Mouse (Mus musculus): ENCODE results near the gene Wipi2.

Gene Wipi2

DNA sequence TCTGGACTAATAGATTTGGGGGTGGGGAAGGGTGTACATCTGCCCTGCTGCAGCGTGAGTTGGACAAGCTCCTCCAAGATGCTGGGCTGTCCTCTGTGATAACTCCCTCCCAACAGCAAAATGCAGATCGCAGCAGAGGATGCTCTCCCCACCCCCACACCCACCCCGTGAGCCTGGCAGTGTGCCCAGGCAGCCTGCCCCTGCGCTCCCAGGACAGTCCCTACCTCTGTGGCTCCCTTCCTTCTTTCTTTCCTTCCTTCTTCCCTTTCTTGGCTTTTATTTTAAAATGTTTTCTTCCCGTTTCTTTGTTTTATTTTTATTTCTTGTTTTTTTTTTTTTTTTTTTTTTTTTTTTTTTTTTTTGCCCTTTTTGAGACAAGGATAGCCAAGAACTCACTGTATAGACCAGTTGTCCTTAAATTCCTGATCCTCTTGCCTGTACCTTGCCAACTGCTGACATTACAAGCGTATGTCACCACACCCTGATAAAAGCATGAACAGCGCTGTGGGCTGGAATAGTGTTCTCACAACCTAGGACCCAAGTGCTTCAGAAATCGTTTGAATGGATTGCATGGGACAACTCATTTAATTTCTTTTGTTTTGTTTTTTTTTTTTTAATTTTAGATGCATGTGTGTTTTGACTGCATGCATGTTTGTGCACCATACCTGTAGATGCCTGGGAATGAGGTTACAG lies 66.4 kb downstream of the Wipi2 start:
- DNase-seq: no peak

DNA sequence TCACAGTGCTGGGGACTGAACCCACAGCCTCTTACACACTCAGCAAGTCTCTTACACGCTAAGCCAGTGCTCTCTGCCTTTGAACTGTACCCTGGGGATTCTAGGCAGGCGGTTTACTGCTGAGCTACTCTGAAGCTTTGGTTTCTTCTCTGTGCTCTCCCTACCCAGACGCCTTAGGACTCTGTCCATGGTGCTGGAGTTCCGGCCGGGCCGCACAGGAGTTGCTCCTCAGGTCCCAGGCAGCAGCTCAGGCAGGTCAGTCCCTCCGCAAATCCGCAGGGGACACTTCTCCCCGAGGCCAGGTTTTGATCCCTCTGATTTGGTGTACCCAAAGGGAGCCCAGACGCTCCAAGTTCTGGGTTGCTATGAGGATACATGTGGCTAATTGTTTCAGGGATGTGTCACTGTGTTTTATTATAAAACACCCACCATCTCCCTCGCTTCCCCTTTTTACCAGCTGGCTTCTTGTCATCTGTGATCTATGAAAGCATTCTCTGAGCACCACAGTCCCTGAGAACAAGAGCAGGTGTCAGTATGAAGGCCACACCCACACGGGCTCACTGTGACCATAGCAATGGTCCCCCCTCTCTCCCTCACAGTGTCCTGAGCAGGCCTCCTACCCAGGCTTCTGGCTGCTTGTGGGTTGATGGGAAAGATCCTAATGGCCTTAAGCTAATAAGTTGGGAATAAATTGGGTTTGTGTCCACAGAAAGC lies 67.3 kb downstream of the Wipi2 start:
- peak; percentile 11 for DNase-seq

DNA sequence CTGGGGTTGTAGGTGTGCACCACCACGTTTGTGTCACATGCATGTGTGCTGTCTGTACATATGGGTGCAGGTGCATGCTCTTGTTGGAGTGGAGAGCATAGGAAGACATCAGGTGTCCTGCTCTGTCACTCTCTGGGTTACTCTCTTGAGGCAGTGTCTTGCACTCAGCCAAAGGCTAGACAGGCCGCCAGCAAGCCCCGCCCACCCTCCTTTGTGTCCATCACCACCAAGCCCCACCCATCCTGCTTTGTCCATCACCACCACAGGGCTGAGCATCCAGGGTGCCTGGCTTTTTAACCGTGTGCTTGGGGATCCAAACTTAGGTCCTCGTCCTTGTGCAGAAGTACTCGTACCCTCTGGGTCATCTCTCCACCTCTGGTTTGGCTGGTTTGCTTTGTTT lies 68.8 kb downstream of the Wipi2 start:
- no peak for DNase-seq

- DNase-seq: peak; percentile 78
Observed at GRCm38 (mm10) chr5:142696865-142697264, 69.4 kb downstream of the Wipi2 start.

GRCm38 (mm10) chr5:142697742-142698141 lies 70.2 kb downstream of the Wipi2 start:
- no peak for DNase-seq

GRCm38 (mm10) chr5:142700842-142701589 lies 73.5 kb downstream of the Wipi2 start:
- no peak for DNase-seq

- DNase-seq: peak; percentile 48
Observed at GRCm38 (mm10) chr5:142701651-142702510, 74.4 kb downstream of the Wipi2 start.

DNA sequence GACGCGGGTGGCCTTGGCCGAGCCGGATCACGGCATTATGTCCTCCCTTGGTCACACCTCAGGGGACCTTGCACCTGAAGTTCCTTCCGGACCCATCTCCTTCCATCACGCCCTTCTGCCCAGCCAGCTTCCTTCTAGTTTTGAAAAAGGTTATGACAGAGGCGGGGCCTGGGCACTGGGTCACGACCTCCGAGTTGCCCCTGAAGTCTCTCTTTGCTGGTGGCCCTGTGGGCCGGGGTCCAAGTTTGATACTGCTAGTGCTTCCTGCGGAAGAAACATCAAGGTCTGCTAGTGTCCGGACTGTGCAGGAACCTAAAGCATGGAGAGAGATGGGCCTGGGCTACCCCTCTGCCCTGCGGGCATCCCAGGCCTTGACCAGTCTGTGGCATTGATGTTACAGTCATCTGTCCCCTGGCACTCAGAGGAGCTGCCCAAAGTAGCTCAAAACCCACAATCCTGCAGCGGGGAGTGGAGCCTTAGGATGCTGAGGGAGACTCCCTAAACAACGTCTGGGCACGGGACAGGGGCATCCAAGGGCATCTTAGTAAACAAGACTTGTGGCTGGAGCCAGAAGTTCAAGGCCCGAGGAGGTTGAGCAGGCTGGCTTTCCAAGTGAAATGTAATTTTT lies 75.1 kb downstream of the Wipi2 start:
- no peak for DNase-seq

GRCm38 (mm10) chr5:142703569-142703968 lies 76.1 kb downstream of the Wipi2 start:
- peak; percentile 36 for DNase-seq

GRCm38 (mm10) chr5:142707709-142708108 lies 80.2 kb downstream of the Wipi2 start:
- no peak for DNase-seq

- no peak for DNase-seq
Observed at GRCm38 (mm10) chr5:142709436-142709835, 81.9 kb downstream of the Wipi2 start.

DNA sequence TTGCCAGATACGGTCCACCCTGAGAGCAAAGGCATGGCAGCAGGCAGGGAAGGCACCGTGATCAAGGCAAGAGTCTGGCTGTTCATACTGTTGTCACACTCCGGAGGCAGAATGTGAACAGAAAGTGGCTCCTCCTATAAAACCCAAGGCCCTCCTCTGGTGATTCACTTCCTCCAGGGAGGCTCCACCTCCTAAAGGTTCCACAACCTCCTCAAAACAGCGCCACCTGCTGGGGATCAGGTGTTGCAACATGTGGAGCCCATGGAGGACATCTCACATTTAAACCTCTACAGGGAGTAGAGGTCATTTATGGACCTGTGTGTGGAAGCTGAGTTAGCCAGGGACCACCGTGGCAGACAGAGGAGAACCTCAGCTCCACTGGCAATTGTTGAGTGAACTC lies 84.9 kb downstream of the Wipi2 start:
- no peak for DNase-seq

GRCm38 (mm10) chr5:142713966-142714365 lies 86.5 kb downstream of the Wipi2 start:
- DNase-seq: no peak

GRCm38 (mm10) chr5:142715059-142715458 lies 87.6 kb downstream of the Wipi2 start:
- DNase-seq: no peak

DNA sequence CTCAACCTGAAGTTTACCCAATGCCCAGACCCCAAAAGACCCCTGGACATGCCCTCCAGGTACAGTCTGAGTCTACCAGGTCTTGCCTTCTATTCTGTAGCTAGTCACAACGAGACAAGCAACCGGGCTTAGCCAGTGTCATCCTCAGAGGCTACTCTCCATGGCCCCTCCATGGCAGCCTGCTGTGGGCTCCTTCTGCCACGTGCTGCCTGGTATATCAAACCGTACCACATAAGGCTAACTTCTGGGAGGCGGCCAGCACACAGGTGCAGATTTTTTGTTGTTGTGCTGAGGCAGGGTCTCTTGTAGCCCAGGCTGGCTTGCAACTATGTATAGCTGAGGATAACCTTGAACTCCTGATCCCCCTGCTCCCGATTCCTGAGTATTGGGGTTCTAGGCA lies 88.6 kb downstream of the Wipi2 start:
- no peak for DNase-seq

- peak; percentile 78 for DNase-seq
Observed at GRCm38 (mm10) chr5:142718037-142718436, 90.5 kb downstream of the Wipi2 start.

DNA sequence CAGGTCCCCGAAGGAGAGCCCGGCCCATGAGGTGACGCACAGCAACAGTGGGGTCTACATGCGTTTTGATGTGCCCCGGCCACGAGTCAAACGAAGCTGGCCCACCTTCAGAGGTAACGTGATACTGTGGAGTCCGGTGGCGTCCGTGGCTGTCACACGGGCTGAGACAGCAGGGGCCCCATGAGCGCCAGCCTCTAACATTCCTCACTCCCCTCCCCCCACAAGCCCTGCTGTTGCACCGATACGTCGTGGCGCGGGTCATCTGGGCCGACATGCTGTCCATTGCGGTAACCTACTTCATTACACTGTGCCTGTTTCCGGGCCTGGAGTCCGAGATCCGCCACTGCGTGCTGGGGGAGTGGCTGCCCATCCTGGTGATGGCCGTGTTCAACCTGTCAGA lies 91.0 kb downstream of the Wipi2 start:
- DNase-seq: no peak

- DNase-seq: no peak
Observed at GRCm38 (mm10) chr5:142719897-142720296, 92.4 kb downstream of the Wipi2 start.

Measured in right cerebral cortex, postnatal 25 days (tissue).